Comparison of ENCODE assay signal across 28 mouse cellular contexts in genomic region chrX:11565888-11566287, GRCm38 (mm10).
"Had no signal": no experiment of that assay in that cellular context is flagged by ENCODE, and none has a peak within 500 bp of the region (broad histone marks: within the 10 kb centered on the region; RNA-seq: fewer than 3 reads in every experiment).

No protein-coding gene starts in this region.

- H3K4me1 ChIP-seq: embryonic facial prominence, embryonic 12.5 days; embryonic facial prominence, embryonic 15.5 days; forebrain, embryonic 12.5 days; forebrain, embryonic 13.5 days had no signal

- H3K27ac ChIP-seq: embryonic facial prominence, embryonic 10.5 days; embryonic facial prominence, embryonic 12.5 days; embryonic facial prominence, embryonic 13.5 days; embryonic facial prominence, embryonic 15.5 days; forebrain, embryonic 10.5 days; forebrain, embryonic 12.5 days; forebrain, embryonic 13.5 days; forebrain, embryonic 15.5 days; gastrocnemius, adult 2 months; heart, adult 2 months had no signal

- H3K27me3 ChIP-seq: embryonic facial prominence, embryonic 15.5 days; forebrain, embryonic 15.5 days had no signal

- H3K4me2 ChIP-seq: embryonic facial prominence, embryonic 12.5 days; embryonic facial prominence, embryonic 13.5 days; embryonic facial prominence, embryonic 15.5 days; forebrain, embryonic 12.5 days; forebrain, embryonic 13.5 days; forebrain, embryonic 15.5 days had no signal

- ATAC-seq: forebrain, embryonic 13.5 days; forebrain, embryonic 14.5 days; forebrain, embryonic 15.5 days; forebrain, embryonic 16.5 days; forebrain, postnatal 0 days had no signal

- H3K4me3 ChIP-seq: embryonic facial prominence, embryonic 10.5 days; embryonic facial prominence, embryonic 12.5 days; embryonic facial prominence, embryonic 13.5 days; embryonic facial prominence, embryonic 15.5 days; erythroblast, embryonic 14.5 days; forebrain, embryonic 10.5 days; forebrain, embryonic 12.5 days; forebrain, embryonic 13.5 days; forebrain, embryonic 15.5 days; gastrocnemius, adult 2 months; heart, adult 2 months had no signal

- H3K9me3 ChIP-seq: embryonic facial prominence, embryonic 10.5 days; embryonic facial prominence, embryonic 12.5 days; embryonic facial prominence, embryonic 13.5 days; embryonic facial prominence, embryonic 15.5 days; forebrain, embryonic 10.5 days; forebrain, embryonic 12.5 days; forebrain, embryonic 13.5 days; forebrain, embryonic 15.5 days had no signal

- DNase-seq: cerebellum, adult 2 months; cerebellum, adult 8-10 months; cerebellum, adult 9-10 months; cerebellum, adult 9-11 months; cerebellum, postnatal 10 days; cerebellum, postnatal 14 days; cerebellum, postnatal 25 days; cerebellum, postnatal 36 days; embryo, embryonic 11 days; forebrain, postnatal 0 days; gastrocnemius, adult 2 months; gastrocnemius, postnatal 10 days; gastrocnemius, postnatal 14 days; gastrocnemius, postnatal 25 days; gastrocnemius, postnatal 36 days; heart, adult 18-20 months; heart, adult 2 months had no signal

- H3K9ac ChIP-seq: embryonic facial prominence, embryonic 12.5 days; embryonic facial prominence, embryonic 13.5 days; embryonic facial prominence, embryonic 15.5 days; forebrain, embryonic 12.5 days; forebrain, embryonic 13.5 days; forebrain, embryonic 15.5 days; forebrain, postnatal 0 days had no signal

- H3K36me3 ChIP-seq: embryonic facial prominence, embryonic 10.5 days; embryonic facial prominence, embryonic 12.5 days; embryonic facial prominence, embryonic 13.5 days; embryonic facial prominence, embryonic 15.5 days; forebrain, embryonic 10.5 days; forebrain, embryonic 12.5 days; forebrain, embryonic 15.5 days had no signal
